Comparison of ENCODE assay signal across 27 mouse cellular contexts in the genomic region with DNA sequence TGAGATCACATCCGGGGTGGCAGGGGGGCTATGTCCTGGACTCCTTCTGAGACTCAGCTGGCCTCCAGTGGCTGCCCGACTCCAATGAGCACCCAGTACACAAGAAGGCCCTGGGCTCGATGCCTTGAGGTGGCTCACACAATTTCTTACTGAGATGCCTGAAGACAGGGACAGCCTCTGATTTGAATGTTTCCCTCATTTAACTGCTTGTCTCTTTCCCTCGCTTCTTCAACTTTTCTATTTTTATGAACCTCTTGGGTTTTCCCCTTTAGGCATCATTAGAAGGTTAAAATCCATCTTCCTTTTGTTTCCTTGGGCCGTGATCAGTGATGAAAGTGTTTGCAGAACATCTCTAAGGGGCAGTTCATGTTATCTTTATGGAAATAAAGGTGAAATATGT.
"Had no signal": no experiment of that assay in that cellular context is flagged by ENCODE, and none has a peak within 500 bp of the region (broad histone marks: within the 10 kb centered on the region; RNA-seq: fewer than 3 reads in every experiment).

No protein-coding gene starts in this region.

- H3K9me3 ChIP-seq: embryonic facial prominence, embryonic 10.5 days; embryonic facial prominence, embryonic 12.5 days; embryonic facial prominence, embryonic 13.5 days; embryonic facial prominence, embryonic 15.5 days; forebrain, embryonic 10.5 days; forebrain, embryonic 12.5 days; forebrain, embryonic 13.5 days; forebrain, embryonic 15.5 days had no signal

- ATAC-seq: forebrain, embryonic 13.5 days; forebrain, embryonic 14.5 days; forebrain, embryonic 15.5 days; forebrain, embryonic 16.5 days; forebrain, postnatal 0 days had no signal

- H3K27me3 ChIP-seq: embryonic facial prominence, embryonic 12.5 days; embryonic facial prominence, embryonic 13.5 days; embryonic facial prominence, embryonic 15.5 days; forebrain, embryonic 12.5 days; forebrain, embryonic 13.5 days; forebrain, embryonic 15.5 days had no signal

- DNase-seq: cerebellum, adult 8-10 months; cerebellum, adult 9-10 months; cerebellum, adult 9-11 months; cerebellum, postnatal 10 days; cerebellum, postnatal 14 days; cerebellum, postnatal 25 days; cerebellum, postnatal 36 days; embryo, embryonic 11 days; forebrain, postnatal 0 days; gastrocnemius, adult 2 months; gastrocnemius, postnatal 10 days; gastrocnemius, postnatal 14 days; gastrocnemius, postnatal 25 days; gastrocnemius, postnatal 36 days; heart, adult 18-20 months; heart, adult 2 months had no signal

- H3K36me3 ChIP-seq: embryonic facial prominence, embryonic 10.5 days; embryonic facial prominence, embryonic 12.5 days; embryonic facial prominence, embryonic 13.5 days; embryonic facial prominence, embryonic 15.5 days; forebrain, embryonic 10.5 days; forebrain, embryonic 12.5 days; forebrain, embryonic 15.5 days had no signal

- H3K4me2 ChIP-seq: embryonic facial prominence, embryonic 12.5 days; embryonic facial prominence, embryonic 13.5 days; embryonic facial prominence, embryonic 15.5 days; forebrain, embryonic 12.5 days; forebrain, embryonic 13.5 days; forebrain, embryonic 15.5 days had no signal

- H3K4me1 ChIP-seq: embryonic facial prominence, embryonic 12.5 days; embryonic facial prominence, embryonic 13.5 days; embryonic facial prominence, embryonic 15.5 days had no signal

- H3K4me3 ChIP-seq: embryonic facial prominence, embryonic 10.5 days; embryonic facial prominence, embryonic 12.5 days; embryonic facial prominence, embryonic 13.5 days; embryonic facial prominence, embryonic 15.5 days; erythroblast, embryonic 14.5 days; forebrain, embryonic 10.5 days; forebrain, embryonic 12.5 days; forebrain, embryonic 13.5 days; forebrain, embryonic 15.5 days; gastrocnemius, adult 2 months; heart, adult 2 months had no signal

- H3K27ac ChIP-seq: embryonic facial prominence, embryonic 10.5 days; embryonic facial prominence, embryonic 12.5 days; embryonic facial prominence, embryonic 13.5 days; embryonic facial prominence, embryonic 15.5 days; forebrain, embryonic 10.5 days; forebrain, embryonic 12.5 days; forebrain, embryonic 13.5 days; forebrain, embryonic 15.5 days; gastrocnemius, adult 2 months; heart, adult 2 months had no signal

- H3K9ac ChIP-seq: embryonic facial prominence, embryonic 12.5 days; embryonic facial prominence, embryonic 13.5 days; embryonic facial prominence, embryonic 15.5 days; forebrain, embryonic 12.5 days; forebrain, embryonic 13.5 days; forebrain, embryonic 15.5 days; forebrain, postnatal 0 days had no signal
